Mouse (Mus musculus): ENCODE data around the gene Eif1.
"Not testable (repeated sequence)": the region's sequence is repeated elsewhere in the genome, so short reads cannot be mapped to it uniquely, and the experiment has no call there.

Gene Eif1

DNA sequence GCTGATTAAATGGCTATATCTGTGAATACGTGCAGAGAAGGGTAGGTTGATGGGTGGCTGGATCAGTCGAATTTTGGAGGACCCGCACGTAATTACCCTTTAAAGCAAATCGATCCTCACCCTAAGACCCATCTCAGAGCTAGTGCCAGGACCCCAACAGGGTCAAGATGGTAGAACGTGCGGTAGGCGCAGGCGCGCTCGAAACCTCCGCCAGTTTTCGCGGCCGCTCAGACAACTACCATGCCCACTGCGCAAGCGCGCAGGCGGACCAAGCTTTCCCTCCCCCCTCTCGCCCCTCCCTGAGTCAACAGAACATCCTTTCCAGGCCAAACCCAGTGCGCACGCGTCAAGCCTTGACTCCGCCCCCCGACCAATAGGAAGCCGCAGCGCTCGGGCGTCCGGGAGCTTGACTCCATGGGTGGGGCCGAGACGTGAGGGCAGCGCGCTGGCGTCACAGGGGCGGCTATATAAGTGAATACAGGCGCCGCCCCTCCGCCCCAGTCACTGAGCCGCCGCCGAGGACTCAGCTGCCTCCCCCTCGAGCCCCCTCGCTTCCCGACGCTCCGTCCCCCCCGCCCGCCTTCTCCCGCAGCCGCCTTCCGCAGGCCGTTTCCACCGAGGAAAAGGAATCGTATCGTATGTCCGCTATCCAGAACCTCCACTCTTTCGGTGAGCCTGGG is at the start of gene Eif1:
TSS of gene Eif1 (plus strand) at position 394 of the 680 bp plus-strand sequence.
- peak; percentile 86 for ATAC-seq (ENCODE audit: low TSS enrichment)

DNA sequence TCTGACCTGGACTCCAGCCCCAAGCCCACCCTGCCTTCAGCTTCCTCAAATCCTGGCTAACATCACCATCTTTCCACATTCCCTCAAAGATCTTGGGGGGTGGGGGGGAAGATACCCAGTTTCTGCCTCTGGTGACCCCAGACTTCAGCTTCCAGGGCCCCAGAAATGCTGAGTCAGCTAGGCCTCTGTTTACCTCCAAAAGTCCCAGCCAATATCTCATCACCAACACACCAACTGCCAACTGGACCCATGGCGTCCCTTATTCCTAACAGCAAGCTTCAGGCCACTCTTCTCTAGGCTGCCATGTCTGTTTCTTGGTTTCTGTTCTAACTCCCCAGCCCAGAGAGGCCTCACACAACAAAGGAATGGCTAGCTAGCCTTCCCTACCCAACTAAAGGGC is 47.8 kb upstream of the Eif1 start:
- no peak for ATAC-seq (ENCODE audit: low TSS enrichment)

DNA sequence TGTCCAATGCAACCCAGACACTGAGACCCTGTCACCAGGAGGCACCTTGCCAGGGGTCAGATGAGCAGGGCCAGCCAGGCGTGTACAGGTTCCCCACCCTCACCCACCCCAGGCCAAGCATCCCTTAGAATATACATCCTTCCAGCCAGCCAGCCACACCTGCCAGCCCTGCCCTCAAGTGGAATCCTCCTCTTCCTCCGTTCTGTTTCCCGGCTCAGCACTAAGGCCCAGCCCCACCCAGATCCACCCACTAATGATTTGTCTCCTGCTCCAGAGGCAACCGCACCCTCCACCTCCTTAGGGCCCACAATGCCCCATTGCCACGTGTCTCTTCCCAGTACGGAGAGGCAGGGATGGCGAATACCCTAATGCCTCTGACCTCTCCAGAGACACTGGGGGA is 45.0 kb upstream of the Eif1 start:
- no peak for ATAC-seq (ENCODE audit: low TSS enrichment)

DNA sequence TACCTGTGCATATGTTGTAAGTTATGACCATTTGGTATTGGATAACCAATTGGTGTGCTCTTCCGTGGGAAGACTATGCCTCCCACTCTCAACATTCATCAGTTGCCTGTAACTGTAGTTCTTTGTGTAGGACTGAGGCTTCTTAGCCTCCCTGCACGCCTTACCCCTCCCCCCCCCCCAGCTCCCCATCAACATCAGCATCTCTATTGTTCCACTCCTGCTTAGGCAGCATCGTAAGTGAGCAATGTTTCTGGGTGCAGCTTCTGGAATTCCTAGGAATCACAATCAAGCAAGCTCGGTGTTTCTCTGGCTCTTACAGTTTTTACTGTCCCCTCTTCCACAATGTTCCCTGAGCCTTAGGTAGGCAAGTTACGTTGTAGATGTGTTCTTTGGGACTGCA is 44.2 kb upstream of the Eif1 start:
- ATAC-seq (ENCODE audit: low TSS enrichment), result no peak

DNA sequence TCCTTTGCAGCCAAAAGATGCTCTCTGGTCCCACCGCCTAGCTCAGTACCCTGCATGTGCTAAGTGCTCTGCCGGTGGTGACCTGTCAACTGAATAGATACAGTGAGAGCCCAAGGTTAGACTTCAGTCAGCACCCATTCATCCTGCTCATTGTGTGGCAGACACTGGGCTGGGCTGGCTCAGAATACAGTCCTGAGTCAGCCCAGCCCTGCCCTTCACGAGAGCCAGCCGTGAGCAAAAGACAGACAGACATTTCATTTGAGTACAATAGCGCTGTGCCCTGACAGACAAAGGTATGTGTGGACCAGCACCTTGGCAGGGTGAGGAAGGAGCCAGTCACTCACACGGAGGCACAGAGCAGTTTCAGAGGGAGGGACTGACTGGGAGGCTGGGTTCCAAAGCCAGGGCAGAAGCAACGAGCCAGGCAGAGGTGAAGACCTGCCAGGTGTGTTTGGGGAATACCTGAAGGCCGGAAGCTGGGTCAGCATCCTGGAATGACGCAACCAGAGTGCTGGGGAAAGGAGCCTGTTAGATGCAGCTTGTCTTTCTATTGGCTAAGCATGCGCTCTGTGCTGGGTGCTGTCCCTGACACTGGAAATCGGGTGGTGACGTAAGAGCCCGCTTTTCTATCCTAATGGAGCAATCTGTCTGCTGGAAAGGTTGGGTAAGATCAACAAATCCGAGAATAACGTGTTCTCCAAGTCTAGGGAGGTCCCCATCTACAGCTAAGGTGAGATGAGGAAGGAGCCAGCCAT is 41.8 kb upstream of the Eif1 start:
- no peak for ATAC-seq (ENCODE audit: low TSS enrichment)

DNA sequence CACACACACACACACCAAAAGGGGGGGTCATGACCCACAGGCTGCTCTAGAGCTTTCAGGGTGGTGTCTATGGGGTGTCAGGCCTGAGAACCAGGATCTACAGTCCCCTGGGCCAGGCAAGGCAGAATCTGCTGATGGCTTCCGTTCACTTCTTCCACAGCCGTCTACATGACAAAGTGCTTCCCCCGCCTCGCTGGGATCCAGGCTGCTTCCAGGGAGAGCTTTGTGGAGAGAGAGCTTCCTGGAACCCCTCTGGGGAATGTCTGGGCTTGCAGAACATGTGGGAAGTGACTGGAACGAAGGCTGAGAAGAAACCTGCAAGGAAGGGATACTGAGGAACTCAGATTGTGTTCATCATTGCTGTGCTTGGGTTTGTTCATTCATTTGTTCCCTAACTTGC is 40.9 kb upstream of the Eif1 start:
- ATAC-seq (ENCODE audit: low TSS enrichment), result no peak

DNA sequence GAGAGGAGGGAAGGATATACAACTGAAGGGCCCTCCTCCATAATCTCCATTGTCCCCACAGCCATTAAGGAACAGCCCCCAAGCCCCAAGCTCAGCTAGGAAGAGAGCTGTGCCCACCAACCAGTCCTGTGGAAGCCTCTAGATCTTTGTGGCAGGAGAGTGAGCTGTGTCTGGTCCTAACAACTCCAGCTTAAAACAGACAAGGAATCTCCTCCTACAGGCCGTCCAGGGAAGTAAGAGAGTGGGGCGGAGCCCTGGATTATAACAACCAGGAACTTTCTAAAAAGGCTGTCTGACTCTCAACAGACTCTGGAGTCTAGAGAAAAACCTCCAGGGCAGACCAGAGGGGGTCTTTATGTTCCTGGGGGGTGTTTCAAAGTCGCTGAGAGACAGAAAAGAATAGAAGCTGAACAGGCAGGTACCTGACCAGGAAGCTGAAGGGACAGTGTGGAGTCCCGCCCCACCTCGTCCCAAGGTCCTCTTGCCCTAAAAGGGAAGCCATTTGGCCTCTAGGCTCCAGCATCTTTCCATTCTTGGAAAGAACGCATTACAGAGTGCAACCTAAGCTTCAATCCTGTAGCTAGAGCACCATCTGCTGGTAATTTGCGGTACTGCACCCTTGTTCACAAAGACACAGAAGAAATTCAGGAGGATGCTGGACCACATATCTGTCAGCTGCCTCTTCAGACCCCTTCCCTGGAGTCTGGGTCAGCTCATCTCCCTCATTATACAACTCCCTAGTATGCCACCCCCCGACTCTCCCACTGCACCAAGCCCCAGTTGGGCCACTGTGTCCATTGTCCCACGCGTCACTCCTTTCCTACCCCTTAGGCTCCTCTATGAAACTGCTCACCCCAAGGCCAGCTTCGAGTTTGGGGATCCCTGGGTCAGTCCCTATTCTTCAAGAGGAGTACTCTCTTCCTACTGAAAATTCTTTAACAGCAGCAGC is 37.8 kb upstream of the Eif1 start:
- ATAC-seq (ENCODE audit: low TSS enrichment), result peak; percentile 57

DNA sequence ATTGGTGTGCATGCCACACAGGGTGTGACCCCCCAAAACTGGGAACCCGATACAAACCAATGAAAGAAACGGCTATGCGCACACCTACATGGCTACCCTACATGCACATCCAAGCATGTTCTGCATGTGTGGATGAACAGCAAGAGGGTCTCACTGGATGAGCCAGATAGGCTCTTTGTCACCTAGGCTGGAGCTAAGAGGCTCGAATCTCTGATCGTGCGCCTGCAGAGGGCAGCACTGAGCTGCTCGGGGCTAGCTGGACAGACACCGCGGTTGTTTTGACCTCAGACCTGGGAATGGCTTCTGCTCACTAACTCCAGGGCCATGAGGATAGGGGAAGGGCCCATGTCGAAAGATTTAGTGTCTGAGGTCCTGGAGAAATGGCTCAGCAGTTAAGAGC is 37.1 kb upstream of the Eif1 start:
- ATAC-seq (ENCODE audit: low TSS enrichment), result no peak; the same call in 1 of the 2 replicates

DNA sequence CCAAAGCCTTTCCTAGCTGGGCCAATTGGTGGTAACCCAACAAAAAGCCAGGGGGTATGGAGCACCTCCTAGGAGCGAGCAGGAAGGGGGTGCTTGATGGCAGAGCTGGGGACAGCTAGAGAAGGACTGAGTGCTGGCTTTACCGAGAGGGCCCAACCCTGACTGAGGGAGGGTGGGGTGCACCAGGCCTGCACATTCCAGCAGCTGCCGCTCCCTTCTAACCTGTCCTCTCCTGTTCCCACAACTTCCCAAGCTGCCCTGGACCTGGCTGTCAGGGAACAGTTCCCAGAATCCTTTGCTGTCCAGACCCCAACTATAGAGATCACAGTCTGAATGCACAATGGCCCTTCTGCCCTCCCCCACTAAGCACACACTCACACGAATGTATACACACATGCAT is 34.7 kb upstream of the Eif1 start:
- ATAC-seq (ENCODE audit: low TSS enrichment), result no peak

DNA sequence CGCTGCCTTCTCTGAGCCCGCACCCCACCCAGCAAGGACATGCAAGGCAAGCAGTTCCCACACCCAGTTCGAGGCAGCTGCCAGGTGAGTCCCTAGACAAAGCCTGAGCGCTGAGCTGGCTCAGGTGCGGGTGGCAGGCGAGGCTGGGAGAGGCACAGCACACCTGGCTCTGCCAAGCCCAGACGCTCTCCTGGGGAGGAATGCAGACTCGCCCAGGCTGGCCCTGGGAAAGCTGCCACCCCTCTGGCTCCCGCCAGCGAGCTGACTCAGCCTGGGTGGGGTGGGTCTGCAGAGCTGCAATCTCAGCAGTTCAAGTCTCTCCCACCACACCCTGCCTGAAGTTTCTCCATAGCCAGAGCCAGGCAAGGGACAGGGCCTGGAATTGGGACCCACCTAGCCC is 32.7 kb upstream of the Eif1 start:
- ATAC-seq (ENCODE audit: low TSS enrichment), result peak; percentile 20; the same call in 1 of the 2 replicates

DNA sequence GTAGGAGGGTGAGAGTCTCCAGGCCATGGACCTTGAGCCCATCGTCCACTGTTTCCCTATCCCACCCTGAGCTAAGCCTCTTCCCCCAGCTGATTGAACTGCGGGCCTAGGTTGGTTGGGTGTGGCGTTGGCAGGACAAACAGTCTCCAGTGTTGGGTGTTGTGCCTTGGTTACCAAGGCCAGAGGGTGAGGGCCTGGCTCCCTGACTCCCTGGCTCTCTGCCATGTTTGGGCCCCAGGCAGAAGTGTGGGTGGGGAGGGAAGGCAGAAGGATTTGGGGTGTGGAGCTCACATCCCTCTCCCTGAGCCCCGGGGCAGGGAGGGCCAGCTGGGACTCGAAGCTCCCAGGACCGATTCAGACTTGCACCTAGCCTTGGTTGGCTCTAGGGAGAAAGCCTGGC is 30.7 kb upstream of the Eif1 start:
- no peak for ATAC-seq (ENCODE audit: low TSS enrichment)

DNA sequence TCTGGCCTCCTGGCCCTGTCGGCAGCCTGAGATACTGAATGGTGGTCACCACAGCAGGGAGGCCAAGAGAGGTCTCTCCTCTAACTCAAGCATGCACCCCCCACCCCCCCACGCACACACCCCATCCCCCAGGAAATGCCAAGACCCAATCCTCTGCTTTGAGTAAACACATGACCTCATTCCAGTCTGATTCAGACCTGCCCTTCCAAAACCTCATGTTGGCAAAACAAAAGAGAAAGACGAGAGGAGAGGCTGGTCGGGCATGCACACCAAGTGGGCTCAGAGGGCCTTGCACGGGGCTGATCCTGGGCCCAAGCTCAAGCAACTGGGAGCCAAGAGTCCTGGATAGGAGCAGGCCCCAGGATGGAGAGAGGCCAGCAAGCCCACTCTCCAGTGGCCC is 29.4 kb upstream of the Eif1 start:
- ATAC-seq (ENCODE audit: low TSS enrichment), result no peak

DNA sequence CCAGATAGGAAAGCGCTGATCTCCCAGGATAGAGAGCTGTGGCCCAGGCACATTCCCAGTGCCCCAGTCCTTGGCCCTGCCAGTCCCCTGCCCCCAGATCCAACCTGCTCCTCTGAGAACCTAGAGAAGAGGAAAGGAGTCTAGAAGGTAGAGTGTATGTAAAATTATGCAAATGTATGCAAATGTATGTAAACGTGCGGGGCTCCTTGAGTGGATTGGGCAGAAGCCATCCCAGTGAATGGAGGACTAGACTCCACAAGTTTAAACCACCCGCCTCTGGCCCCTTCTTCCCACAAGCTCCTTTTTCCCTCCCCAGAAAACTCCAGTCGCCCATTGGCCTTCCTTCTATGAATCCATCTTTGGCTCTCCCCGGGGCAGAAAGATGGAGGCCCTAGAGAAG is 26.8 kb upstream of the Eif1 start:
- ATAC-seq (ENCODE audit: low TSS enrichment), result peak; percentile 44

DNA sequence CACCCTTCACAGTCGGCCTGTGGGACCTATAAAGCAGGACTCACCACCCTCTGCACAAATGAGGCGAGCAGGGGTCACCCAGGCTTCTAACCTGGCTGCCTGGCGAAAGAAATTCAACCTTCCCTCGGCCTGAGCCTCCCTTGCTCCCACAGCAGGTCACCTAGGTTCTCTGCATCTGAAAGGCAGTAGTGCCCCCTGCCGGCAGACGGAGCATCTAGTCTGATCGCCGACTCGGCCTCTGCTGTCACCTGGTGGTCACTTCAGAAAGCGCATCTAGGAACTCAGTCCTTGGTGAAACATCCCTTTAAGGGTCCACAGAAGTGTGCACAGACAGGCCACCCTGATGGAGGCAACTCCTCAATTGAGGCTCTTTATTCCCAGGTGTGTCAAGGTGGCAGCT is 24.4 kb upstream of the Eif1 start:
- ATAC-seq (ENCODE audit: low TSS enrichment), result peak; percentile 73

DNA sequence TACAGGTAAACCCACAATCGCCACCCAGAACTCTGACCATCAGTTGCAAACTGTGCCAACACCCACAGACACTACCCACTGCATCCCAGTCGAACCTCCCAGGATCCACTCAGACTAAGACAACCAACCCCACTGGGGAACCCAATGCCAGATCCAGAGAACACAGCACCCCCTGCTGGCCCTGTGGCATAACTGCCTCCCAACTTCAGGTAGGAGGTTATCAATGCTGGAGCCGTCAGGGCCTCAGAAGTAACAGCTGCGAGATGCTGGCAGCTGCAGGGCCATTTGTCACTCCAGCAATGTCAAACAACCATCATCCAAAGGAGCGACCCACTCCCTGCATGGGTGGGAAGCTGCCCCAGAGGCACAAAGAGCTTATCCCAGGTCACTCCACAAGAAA is 21.9 kb upstream of the Eif1 start:
- no peak for ATAC-seq (ENCODE audit: low TSS enrichment)

DNA sequence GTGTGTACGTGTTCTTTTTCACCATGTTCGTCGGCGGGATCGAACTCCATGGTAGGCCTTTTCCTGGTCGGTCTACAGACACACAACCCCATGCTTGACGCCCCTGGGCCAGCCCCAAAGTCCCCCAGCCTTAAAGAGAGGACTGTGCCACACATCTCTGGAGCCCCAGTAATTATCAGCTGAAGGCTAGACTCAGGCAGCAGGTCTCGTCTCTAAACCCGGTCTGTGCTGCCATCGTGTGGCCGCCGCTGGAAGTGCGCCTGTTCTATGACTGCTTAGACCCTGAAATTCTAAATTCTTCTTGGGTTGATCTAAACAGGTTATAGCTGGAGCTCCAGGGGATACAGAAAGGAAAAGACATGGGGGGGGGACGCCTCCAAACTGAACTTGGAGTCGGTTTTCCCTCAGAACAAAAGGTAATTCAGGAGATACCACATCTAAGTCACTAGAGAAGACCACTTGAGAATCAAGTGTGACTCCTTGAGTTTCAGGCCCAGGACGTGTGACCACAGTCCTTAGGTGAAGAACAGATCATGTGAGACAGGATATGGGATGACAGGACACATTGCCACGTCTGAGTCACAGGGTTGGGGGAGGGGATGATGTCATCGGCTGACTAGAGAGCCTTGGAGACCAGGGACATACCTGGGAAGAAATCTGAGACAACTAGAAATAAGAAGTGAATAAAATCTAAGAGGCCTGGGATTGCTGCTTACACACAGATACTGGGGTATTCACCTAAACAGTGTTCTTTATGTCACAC is 21.2 kb upstream of the Eif1 start:
- peak; percentile 39; the same call in 1 of the 2 replicates for ATAC-seq (ENCODE audit: low TSS enrichment)

DNA sequence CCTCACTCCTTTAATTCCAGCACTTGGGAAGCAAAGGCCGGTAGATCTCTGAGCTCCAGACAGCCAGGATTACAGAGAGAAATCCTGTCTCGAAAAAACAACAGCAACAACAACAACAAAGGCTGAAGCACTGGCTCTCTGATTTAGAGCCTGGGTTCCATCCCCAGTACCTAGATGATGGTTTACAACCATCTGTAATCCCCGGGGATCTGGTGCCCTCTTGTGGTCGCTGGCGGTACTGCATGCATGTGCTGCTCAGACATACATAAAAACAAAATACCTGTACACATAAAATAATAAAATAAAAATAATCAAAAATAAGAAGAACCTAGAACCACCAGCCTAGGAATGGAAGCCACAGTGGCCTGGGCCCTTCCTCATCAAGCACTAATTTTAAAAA is 19.4 kb upstream of the Eif1 start:
- ATAC-seq (ENCODE audit: low TSS enrichment), result no peak

DNA sequence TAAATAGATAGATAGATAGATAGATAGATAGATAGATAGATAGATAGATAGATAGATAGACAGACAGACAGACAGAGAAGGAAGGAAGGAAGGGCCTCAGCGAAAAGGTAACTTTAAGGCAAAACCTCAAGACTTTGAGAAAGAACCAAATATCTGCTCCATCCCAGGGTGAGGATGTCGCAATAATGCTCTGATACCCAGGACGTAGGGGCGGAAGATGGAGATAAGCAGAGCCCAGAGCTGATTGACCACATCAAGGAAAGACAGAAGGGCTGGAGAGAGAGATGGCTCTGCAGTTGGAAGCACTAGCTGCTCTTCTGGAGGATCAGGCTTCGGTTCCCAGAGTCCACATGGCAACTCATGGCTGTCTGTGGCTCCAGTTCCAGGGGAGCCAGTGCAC is 18.4 kb upstream of the Eif1 start:
- ATAC-seq (ENCODE audit: low TSS enrichment), result no peak

DNA sequence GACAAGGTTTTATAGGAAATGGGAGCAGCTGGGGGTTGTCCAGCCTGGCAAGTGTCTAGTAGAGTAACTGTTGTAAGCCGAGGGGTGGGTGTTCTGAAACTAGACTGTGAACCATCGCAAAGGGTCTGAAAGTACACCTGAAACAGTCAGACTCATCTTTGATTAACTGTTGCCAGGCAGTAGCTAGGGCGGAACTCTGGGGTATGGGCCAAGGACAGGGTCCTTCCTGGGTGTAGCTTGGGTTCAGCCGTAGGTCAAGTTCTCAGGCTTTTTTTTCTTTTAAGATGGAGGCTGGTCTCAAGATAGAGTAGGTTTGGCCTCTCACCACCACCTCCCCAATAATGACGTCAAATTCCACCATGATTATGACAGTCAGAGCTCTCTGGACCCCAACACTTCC is 11.8 kb upstream of the Eif1 start:
- ATAC-seq (ENCODE audit: low TSS enrichment), result no peak

DNA sequence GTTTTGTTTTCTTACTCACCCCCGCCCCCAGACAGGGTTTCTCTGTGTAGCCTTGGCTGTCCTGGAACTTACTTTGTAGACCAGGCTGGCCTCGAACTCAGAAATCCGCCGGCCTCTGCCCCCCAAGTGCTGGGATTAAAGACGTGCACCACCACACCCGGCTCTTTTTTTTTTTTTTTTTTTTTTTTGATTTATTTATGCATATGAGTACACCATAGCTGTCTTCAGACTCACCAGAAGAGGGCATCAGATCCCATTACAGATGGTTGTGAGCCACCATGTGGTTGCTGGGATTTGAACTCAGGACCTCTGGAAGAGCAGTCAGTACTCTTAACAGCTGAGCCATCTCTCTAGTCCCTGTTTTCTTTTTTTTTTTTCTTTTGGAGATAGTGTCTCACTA is 11.0 kb upstream of the Eif1 start:
- ATAC-seq (ENCODE audit: low TSS enrichment), result not testable (repeated sequence)

DNA sequence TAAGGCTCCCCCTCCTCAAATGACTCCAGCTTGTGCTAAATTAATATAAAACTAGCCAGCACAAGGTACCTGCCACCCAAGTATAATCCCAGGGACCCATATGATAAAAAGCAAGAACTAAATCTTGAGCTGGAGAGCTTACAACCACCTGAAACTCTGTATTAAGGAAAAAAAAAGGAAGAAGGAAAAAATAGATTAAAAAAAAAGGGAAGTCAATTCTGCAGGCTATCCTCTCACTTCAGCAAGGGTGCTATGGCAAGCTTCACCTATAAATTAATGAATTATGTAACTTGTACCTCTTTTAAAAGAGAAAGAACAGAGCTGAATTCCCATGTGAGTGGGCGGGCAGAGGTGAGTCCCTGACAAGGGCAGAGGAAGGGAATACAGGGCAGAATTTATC is 8.0 kb upstream of the Eif1 start:
- no peak for ATAC-seq (ENCODE audit: low TSS enrichment)
